Mouse (Mus musculus) spleen, adult 10 weeks (tissue): ENCODE results near the gene Rabl6. TPM values are rescaled to one million over a fixed set of nuclear protein-coding genes. Genes with fewer than 3 reads are reported as not detected.

ENCODE experiments used
- polyA plus RNA-seq: library from polyadenylated mRNA; stranded (reverse); fragments of 350-450 nt; fragmentation: Illumina TruSeq; extraction: RNeasy Lipid Tissue Mini Kit (QIAGEN cat#74804); gene quantifications from one replicate; pipeline ENCODE4 v1.2.3, GENCODE M21; 2015; ENCODE audit warnings: low replicate concordance; ENCODE audit not compliant: insufficient read depth

Gene Rabl6
- 59.4 TPM for polyA plus RNA-seq

GRCm38 (mm10) chr2:25607761-25608622 is at the start of gene Rabl6:
Gene Rabl6, minus strand, starts transcription at chr2:25608521.

GRCm38 (mm10) chr2:25657652-25658051 is 49.3 kb upstream of the Rabl6 start, which contains the start of gene Lcn5:
Gene Lcn5, plus strand, starts transcription at chr2:25657952.

GRCm38 (mm10) chr2:25652902-25653301 is 44.6 kb upstream of the Rabl6 start, which contains the start of gene Lcn8:
Gene Lcn8, plus strand, starts transcription at chr2:25653120.

GRCm38 (mm10) chr2:25627811-25628210 is 19.5 kb upstream of the Rabl6 start, which contains the start of gene Fcna:
Gene Fcna, minus strand, starts transcription at chr2:25628030.

DNA sequence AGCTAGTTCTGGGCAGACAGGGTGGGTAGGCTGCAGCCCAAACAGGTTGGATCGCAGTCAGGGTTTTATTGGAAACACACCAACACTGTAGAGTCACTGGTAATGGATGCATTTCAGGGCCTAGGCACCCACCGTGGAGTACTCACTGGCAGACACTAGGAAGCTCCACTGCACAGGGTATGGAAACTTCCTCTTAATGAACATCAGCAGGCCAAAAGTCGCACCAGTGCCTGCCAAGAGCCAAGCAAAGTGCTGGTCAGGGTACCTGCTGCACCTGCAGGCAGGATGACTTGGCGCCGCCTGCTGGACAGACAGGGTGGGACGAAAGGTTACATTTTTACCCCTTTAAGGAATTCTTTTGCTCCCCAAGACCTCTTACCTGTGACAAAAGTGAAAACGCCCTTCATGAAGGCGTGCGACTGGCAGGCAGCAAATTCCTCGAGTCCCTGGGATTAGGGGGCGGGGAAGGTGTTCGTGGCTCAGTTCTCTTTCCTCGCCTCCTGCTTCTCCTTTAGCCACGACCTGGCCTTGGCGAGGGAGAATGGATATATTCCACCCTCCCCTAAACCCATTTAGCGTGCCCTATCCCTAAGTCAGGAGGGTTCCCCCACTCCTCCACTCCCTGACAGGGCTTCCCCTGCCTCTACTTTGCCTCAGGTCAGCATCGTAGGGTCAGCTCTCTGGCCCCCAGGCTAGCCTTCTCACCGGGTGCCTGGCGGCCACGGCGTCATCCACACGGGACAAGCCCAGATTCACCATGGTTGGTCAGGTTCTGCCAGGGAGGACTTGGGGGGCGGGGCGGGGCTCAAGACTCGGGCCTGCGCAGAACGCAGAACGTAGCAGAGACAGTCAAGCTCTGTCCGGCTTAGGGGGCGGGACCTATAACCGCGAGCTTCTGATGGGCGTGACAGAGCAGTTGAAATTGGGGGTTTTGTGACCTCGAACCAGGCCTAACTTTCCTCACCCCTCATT is 13.2 kb upstream of the Rabl6 start, which contains the start of gene Tmem141:
Gene Tmem141, minus strand, starts transcription at position 777 of the 972 bp plus-strand sequence.

GRCm38 (mm10) chr2:25617578-25617977 is 9.3 kb upstream of the Rabl6 start, which contains the start of gene Ccdc183:
Gene Ccdc183, minus strand, starts transcription at chr2:25617678.

DNA sequence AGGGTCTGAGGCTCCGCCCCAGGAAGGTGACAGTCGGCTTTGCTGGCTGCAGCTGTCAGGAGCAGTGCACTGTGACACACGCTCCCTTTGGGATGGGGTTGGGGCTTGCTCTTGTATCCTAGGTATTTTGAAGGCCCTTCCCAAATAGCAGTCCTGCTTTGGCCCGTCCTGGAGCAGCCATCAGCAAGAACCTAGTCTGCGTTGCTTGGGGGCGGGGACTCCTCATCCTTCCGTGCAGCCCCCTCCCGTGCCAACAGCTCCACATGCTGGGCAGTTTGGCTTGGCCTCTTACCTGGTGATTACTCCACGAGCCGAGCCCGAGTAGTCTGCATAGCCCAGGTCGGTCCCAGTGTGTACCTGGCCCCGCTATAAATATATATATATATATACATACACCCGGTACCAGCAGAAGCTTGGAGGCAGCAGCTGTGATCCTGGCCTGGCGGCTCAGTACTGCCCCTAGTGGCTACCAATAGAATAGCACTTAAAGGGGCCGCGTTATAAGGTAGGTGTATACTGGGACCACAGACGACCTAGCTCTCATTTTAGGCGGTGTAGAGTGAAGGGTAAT is 26.9 kb downstream of the Rabl6 start, which contains the start of gene Ajm1:
Gene Ajm1, minus strand, starts transcription at position 464 of the 571 bp plus-strand sequence.

DNA sequence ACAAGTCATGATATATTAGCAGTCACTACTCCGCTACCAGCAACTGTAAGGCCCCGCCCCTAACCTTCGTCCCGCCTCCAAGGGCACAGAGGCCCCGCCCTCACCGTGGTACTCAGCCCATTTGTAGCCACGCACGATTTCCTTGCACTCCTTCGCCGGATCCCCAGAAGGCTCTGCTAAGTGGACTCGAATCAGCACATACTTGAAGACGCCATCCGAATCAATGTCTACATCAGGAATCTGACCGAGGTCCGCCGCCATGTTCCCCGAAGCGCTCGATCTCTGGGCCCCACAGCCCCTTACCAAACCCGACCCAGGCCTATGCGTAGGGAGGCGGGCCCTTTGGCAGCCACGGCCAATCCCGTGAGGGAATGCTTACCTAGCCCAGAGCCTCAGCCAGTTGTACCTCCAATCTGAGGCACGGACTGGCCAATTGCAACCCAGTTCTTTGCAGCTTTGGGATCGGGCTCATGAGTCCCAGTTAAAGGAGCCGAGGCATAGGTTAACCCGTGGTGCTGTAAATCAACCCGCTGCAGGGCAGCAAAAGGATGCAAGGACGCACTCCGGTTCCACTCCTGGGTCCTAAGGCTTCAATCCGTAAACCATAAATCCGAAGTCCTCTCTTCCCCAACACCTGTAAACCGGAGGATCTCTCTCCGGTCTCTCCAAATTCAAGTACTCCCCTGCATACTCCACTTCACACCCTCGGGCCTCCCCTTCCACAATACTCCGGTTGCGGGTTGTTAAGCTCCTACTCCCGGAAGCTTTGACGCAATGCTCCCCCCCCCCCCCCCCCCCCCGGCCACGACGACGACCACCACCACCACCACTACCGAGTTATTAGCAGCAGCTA is 33.5 kb downstream of the Rabl6 start, which contains the start of the genes Mamdc4 and Phpt1:
Gene Mamdc4, minus strand, starts transcription at position 267 of the 853 bp plus-strand sequence.
Gene Phpt1, minus strand, starts transcription at position 646 of the 853 bp plus-strand sequence.

GRCm38 (mm10) chr2:25557221-25557963 is 50.9 kb downstream of the Rabl6 start, which contains the start of gene Edf1:
Gene Edf1, plus strand, starts transcription at chr2:25557847.

GRCm38 (mm10) chr2:25546811-25547491 is 61.4 kb downstream of the Rabl6 start, which contains the start of gene Traf2:
Gene Traf2, minus strand, starts transcription at chr2:25546940.

Other genes with a start within 250 kb of the Rabl6 start
- 14.4 TPM for gene Uap1l1, start 242.8 kb downstream of the Rabl6 start, polyA plus RNA-seq
- gene Sapcd2, start 236.2 kb downstream of the Rabl6 start, polyA plus RNA-seq: 0.75 TPM
- 1.2 TPM for gene Entpd2, start 212.6 kb downstream of the Rabl6 start, polyA plus RNA-seq
- gene Npdc1, start 209.2 kb downstream of the Rabl6 start, polyA plus RNA-seq: 12.1 TPM
- 1.4 TPM for gene Fut7, start 185.3 kb downstream of the Rabl6 start, polyA plus RNA-seq
- gene Abca2, start 179.8 kb downstream of the Rabl6 start, polyA plus RNA-seq: 17.7 TPM
- gene Clic3, start 151.7 kb downstream of the Rabl6 start, polyA plus RNA-seq: not detected
- 33.9 TPM for gene Paxx, start 147.4 kb downstream of the Rabl6 start, polyA plus RNA-seq
- not detected for gene Ptgds, start 138.5 kb downstream of the Rabl6 start, polyA plus RNA-seq
- not detected for gene Lcn12, start 114.6 kb downstream of the Rabl6 start, polyA plus RNA-seq
- 33.4 TPM for gene Fbxw5, start 107.8 kb downstream of the Rabl6 start, polyA plus RNA-seq
- gene C8g, start 106.8 kb downstream of the Rabl6 start, polyA plus RNA-seq: 0.72 TPM
- gene Traf2, start 61.6 kb downstream of the Rabl6 start, polyA plus RNA-seq: 24.0 TPM
- gene Edf1, start 50.7 kb downstream of the Rabl6 start, polyA plus RNA-seq: 41.3 TPM
- 0.43 TPM for gene Mamdc4, start 33.7 kb downstream of the Rabl6 start, polyA plus RNA-seq
- gene Phpt1, start 33.3 kb downstream of the Rabl6 start, polyA plus RNA-seq: 21.0 TPM
- gene Ajm1, start 26.8 kb downstream of the Rabl6 start, polyA plus RNA-seq: 0.72 TPM
- not detected for gene Ccdc183, start 9.2 kb upstream of the Rabl6 start, polyA plus RNA-seq
- gene Tmem141, start 13.5 kb upstream of the Rabl6 start, polyA plus RNA-seq: 14.0 TPM
- 205 TPM for gene Fcna, start 19.5 kb upstream of the Rabl6 start, polyA plus RNA-seq
- gene Lcn8, start 44.6 kb upstream of the Rabl6 start, polyA plus RNA-seq: not detected
- not detected for gene Lcn5, start 49.4 kb upstream of the Rabl6 start, polyA plus RNA-seq
- not detected for gene Lcn6, start 68.3 kb upstream of the Rabl6 start, polyA plus RNA-seq
- gene Lcn10, start 74.2 kb upstream of the Rabl6 start, polyA plus RNA-seq: not detected
- not detected for gene Obp2a, start 91.5 kb upstream of the Rabl6 start, polyA plus RNA-seq
- gene Bmyc, start 98.2 kb upstream of the Rabl6 start, polyA plus RNA-seq: 11.3 TPM
- not detected for gene Obp2b, start 128.5 kb upstream of the Rabl6 start, polyA plus RNA-seq
- gene Lcn3, start 157.0 kb upstream of the Rabl6 start, polyA plus RNA-seq: not detected
- not detected for gene Lcn11, start 168.5 kb upstream of the Rabl6 start, polyA plus RNA-seq
- not detected for gene Gm13539, start 173.7 kb upstream of the Rabl6 start, polyA plus RNA-seq
- not detected for gene Glt6d1, start 207.3 kb upstream of the Rabl6 start, polyA plus RNA-seq
- gene Lcn9, start 214.6 kb upstream of the Rabl6 start, polyA plus RNA-seq: not detected
- not detected for gene Sohlh1, start 238.7 kb upstream of the Rabl6 start, polyA plus RNA-seq